Comparison of ENCODE assay signal across 18 mouse cellular contexts in genomic region chr6:67078076-67078475, GRCm38 (mm10). TPM values are rescaled to one million over a fixed set of nuclear protein-coding genes. Genes with fewer than 3 reads are reported as not detected.
DNase-seq lines count a peak whose midpoint lies in the region; ATAC-seq and TF ChIP-seq lines count a peak whose summit lies in the region.
"Had no signal": no experiment of that assay in that cellular context is flagged by ENCODE, and none has a peak within 500 bp of the region (broad histone marks: within the 10 kb centered on the region; RNA-seq: fewer than 3 reads in every experiment).

No protein-coding gene starts in this region.

- H3K4me2 ChIP-seq in limb, embryonic 15.5 days, result no peak overlapping the region
- H3K4me2 ChIP-seq in stomach, embryonic 15.5 days, result no peak overlapping the region
- H3K4me2 ChIP-seq: heart, embryonic 15.5 days; hindbrain, embryonic 12.5 days; neural tube, embryonic 12.5 days had no signal

- ATAC-seq in limb, embryonic 15.5 days (ENCODE audit: insufficient number of reproducible peaks, low FRiP score, low TSS enrichment, low read depth), result no peak
- no peak for ATAC-seq in stomach, embryonic 15.5 days (ENCODE audit: insufficient read depth, low FRiP score, low read depth)
- ATAC-seq: forebrain, embryonic 16.5 days had no signal

- no peak for DNase-seq in gastrocnemius, adult 2 months
- no peak for DNase-seq in gastrocnemius, postnatal 36 days
- DNase-seq in limb, embryonic 10.5 days (ENCODE audit: low spot score), result no peak
- DNase-seq in adrenal gland, adult 8-10 months, result peak; percentile 60
- no peak for DNase-seq in thymus, postnatal 14 days
- DNase-seq in thymus, postnatal 0 days (ENCODE audit: low spot score), result no peak
- DNase-seq: cerebellum, adult 11-12 months; kidney, adult 11 months; lung, adult 2 months; lung, postnatal 4 days; spleen, adult 18-20 months had no signal

- TF ChIP-seq CTCF in gastrocnemius, adult 2 months (IDR thresholded peaks at IDR 0.05), result no peak

- peak overlapping the region; percentile 81 for H3K27ac ChIP-seq in gastrocnemius, adult 2 months
- peak overlapping the region; percentile 4; the same call in 1 of the 2 replicates for H3K27ac ChIP-seq in limb, embryonic 15.5 days
- H3K27ac ChIP-seq in limb, embryonic 10.5 days, result no peak overlapping the region
- peak overlapping the region; percentile 59; the same call in 1 of the 2 replicates for H3K27ac ChIP-seq in stomach, embryonic 15.5 days
- H3K27ac ChIP-seq: hindbrain, embryonic 12.5 days; midbrain, embryonic 10.5 days; neural tube, embryonic 12.5 days had no signal

- H3K9me3 ChIP-seq in limb, embryonic 15.5 days, result no peaks in the 10 kb centered on the region
- H3K9me3 ChIP-seq in limb, embryonic 10.5 days (replicated peaks), result no peaks in the 10 kb centered on the region
- no peaks in the 10 kb centered on the region for H3K9me3 ChIP-seq in stomach, embryonic 15.5 days
- H3K9me3 ChIP-seq: heart, embryonic 15.5 days; hindbrain, embryonic 12.5 days; midbrain, embryonic 10.5 days; neural tube, embryonic 12.5 days had no signal

- intact Hi-C loops in gastrocnemius, adult 2 months (cut with DNase I), result no loop called here
- intact Hi-C loops in gastrocnemius, postnatal 36 days (cut with DNase I), result no loop called here

- H3K27me3 ChIP-seq in limb, embryonic 15.5 days, result no peaks in the 10 kb centered on the region
- H3K27me3 ChIP-seq in limb, embryonic 10.5 days (ENCODE audit: low read depth, poor library complexity, severe bottlenecking), result no peaks in the 10 kb centered on the region
- no peaks in the 10 kb centered on the region for H3K27me3 ChIP-seq in stomach, embryonic 15.5 days (replicated peaks)
- H3K27me3 ChIP-seq: heart, embryonic 15.5 days; hindbrain, embryonic 12.5 days; neural tube, embryonic 12.5 days had no signal

- H3K4me3 ChIP-seq in gastrocnemius, adult 2 months, result no peak overlapping the region
- H3K4me3 ChIP-seq in limb, embryonic 15.5 days, result no peak overlapping the region
- H3K4me3 ChIP-seq in limb, embryonic 10.5 days, result no peak overlapping the region
- no peak overlapping the region for H3K4me3 ChIP-seq in stomach, embryonic 15.5 days (replicated peaks)
- H3K4me3 ChIP-seq: heart, embryonic 15.5 days; hindbrain, embryonic 12.5 days; midbrain, embryonic 10.5 days; neural tube, embryonic 12.5 days had no signal

- H3K36me3 ChIP-seq in limb, embryonic 15.5 days, result no peaks in the 10 kb centered on the region
- H3K36me3 ChIP-seq in limb, embryonic 10.5 days, result no peaks in the 10 kb centered on the region
- H3K36me3 ChIP-seq in stomach, embryonic 15.5 days, result no peaks in the 10 kb centered on the region
- H3K36me3 ChIP-seq: heart, embryonic 15.5 days; hindbrain, embryonic 12.5 days; midbrain, embryonic 10.5 days; neural tube, embryonic 12.5 days had no signal

- no peak overlapping the region for H3K9ac ChIP-seq in limb, embryonic 15.5 days
- no peak overlapping the region for H3K9ac ChIP-seq in stomach, embryonic 15.5 days
- H3K9ac ChIP-seq: heart, embryonic 15.5 days; hindbrain, embryonic 12.5 days; neural tube, embryonic 12.5 days had no signal

- WGBS in limb, embryonic 15.5 days, result 60% methylated on average over 3 of the region's 3 CpGs
- WGBS in limb, embryonic 10.5 days, result 89% methylated on average over 3 of the region's 3 CpGs
- 75% methylated on average over 3 of the region's 3 CpGs for WGBS in stomach, embryonic 15.5 days

- peaks cover 20% of the 10 kb centered on the region for H3K4me1 ChIP-seq in limb, embryonic 15.5 days
- peaks cover 17% of the 10 kb centered on the region for H3K4me1 ChIP-seq in limb, embryonic 10.5 days
- no peaks in the 10 kb centered on the region; the same call in 1 of the 2 replicates for H3K4me1 ChIP-seq in stomach, embryonic 15.5 days
- H3K4me1 ChIP-seq: midbrain, embryonic 10.5 days; neural tube, embryonic 12.5 days had no signal

RNA-seq across cellular contexts. Expression of gene Gadd45a, which starts 40.8 kb away (rescaled TPM):
- 10 to 100 TPM; 27.6 to 38.9 TPM for total RNA-seq in gastrocnemius, adult 2 months (2021)
- 10 to 100 TPM; 39.6 to 48.7 TPM for total RNA-seq in gastrocnemius, postnatal 36 days (2021)
- polyA plus RNA-seq in limb, embryonic 15.5 days (2015; fragmentation: Nextera tagmentation; extraction: Ambion mirVana), result 13.7 and 15.9 TPM in 2 replicates
- 17.3 and 18.6 TPM in 2 replicates for polyA plus RNA-seq in limb, embryonic 10.5 days (2016; fragmentation: Nextera tagmentation; extraction: Ambion mirVana)
- total RNA-seq in adrenal gland, adult 8-10 months (2022), result 10 to 100 TPM; 16.4 to 36.1 (median 22.2) TPM
- polyA plus RNA-seq in stomach, embryonic 15.5 days (2015; fragmentation: Nextera tagmentation; extraction: Ambion mirVana), result 26.7 and 31.5 TPM in 2 replicates
- 32.5 and 35.3 TPM in 2 replicates for polyA plus RNA-seq in thymus, postnatal 0 days (2015; fragmentation: Nextera tagmentation; extraction: Ambion mirVana)
